Mouse (Mus musculus) embryonic facial prominence, embryonic 10.5 days (tissue): ENCODE measurements at regions not wholly inside any gene's neighbourhood (a gene's known extent, or its start where the extent isn't known, plus 50 kb on each side); places are given as distances from the start of the nearest gene placed in this dataset.

ENCODE experiments used
- DNase-seq: peaks from one replicate; pipeline ENCODE4 v3.0.0-alpha.2; 2017; ENCODE audit warnings: low spot score
- H3K27ac ChIP-seq: fragments of 300-500 bp; sonication (generic); replicated peaks from 2 replicates; pipeline ENCODE4 v1.5.1; 2016; ENCODE audit warnings: mild to moderate bottlenecking
- H3K27me3 ChIP-seq: fragments of 300-500 bp; sonication (generic); replicated peaks from 2 replicates; pipeline ENCODE4 v1.6.1; 2016; ENCODE audit warnings: low read depth, mild to moderate bottlenecking; ENCODE audit not compliant: poor library complexity, severe bottlenecking
- H3K36me3 ChIP-seq: fragments of 300-500 bp; sonication (generic); replicated peaks from 2 replicates; pipeline ENCODE4 v1.6.1; 2016; ENCODE audit warnings: mild to moderate bottlenecking, moderate library complexity
- H3K4me1 ChIP-seq: fragments of 300-500 bp; sonication (generic); 2 replicates; pipeline ENCODE4 v1.6.1; 2016
- H3K4me3 ChIP-seq: fragments of 300-500 bp; sonication (generic); 2 replicates; pipeline ENCODE4 v1.5.1; 2016; ENCODE audit warnings: mild to moderate bottlenecking, moderate library complexity
- H3K9me3 ChIP-seq: fragments of 300-500 bp; sonication (generic); 2 replicates; pipeline ENCODE4 v1.6.1; 2016; ENCODE audit warnings: mild to moderate bottlenecking
- WGBS: fragments of 180-500 bp; shearing (Covaris S2); methylation state at CpG from one replicate; pipeline ENCODE4 v1.1.7; 2016; 5-methylcytosine and 5-hydroxymethylcytosine counted together

GRCm38 (mm10) chr4:127480339-127480738 is 122.4 kb upstream of the Gjb5 start:
- 83% methylated on average over 5 of the region's 5 CpGs for WGBS
- H3K9me3 ChIP-seq = no peaks in the 10 kb centered on the region
- no peak overlapping the region for H3K4me3 ChIP-seq
- no peaks in the 10 kb centered on the region for H3K27me3 ChIP-seq
- H3K36me3 ChIP-seq = no peaks in the 10 kb centered on the region
- H3K4me1 ChIP-seq = peaks cover 14% of the 10 kb centered on the region
- no peak for DNase-seq
- H3K27ac ChIP-seq = no peak overlapping the region

DNA sequence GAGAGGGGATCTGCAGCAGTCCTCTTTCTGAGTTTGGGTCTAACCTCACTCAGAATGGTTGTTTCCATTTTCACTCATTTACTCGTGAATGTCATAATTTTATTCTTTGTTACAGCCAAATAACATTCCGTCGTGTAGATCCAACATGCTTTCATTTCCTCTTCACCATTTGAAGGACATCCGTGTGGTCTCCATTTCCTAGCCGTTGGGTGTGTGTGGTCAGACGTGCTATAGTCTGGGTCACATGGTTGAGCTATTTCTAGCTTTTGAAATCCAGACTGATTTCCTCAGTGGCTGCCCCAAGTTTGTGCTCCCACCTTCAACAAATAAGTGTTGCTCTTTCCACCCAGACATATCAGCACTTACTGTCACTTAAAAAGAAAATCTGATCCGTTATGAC is 111.9 kb upstream of the Gjb5 start:
- H3K4me3 ChIP-seq = no peak overlapping the region
- H3K4me1 ChIP-seq = no peaks in the 10 kb centered on the region
- H3K9me3 ChIP-seq = no peaks in the 10 kb centered on the region
- no peaks in the 10 kb centered on the region for H3K27me3 ChIP-seq
- WGBS = 91% methylated on average over 7 of the region's 7 CpGs
- DNase-seq = no peak
- H3K27ac ChIP-seq = no peak overlapping the region
- H3K36me3 ChIP-seq = no peaks in the 10 kb centered on the region

- H3K4me3 ChIP-seq = no peak overlapping the region
- no peak for DNase-seq
- no peak overlapping the region for H3K27ac ChIP-seq
- H3K4me1 ChIP-seq = no peaks in the 10 kb centered on the region
- no peaks in the 10 kb centered on the region for H3K36me3 ChIP-seq
- WGBS = 94% methylated on average over 11 of the region's 11 CpGs
- H3K9me3 ChIP-seq = peaks cover 9% of the 10 kb centered on the region; the same call in 1 of the 2 replicates
- no peaks in the 10 kb centered on the region for H3K27me3 ChIP-seq
Measured at GRCm38 (mm10) chr4:127454511-127455119, 96.6 kb upstream of the Gjb5 start.

DNA sequence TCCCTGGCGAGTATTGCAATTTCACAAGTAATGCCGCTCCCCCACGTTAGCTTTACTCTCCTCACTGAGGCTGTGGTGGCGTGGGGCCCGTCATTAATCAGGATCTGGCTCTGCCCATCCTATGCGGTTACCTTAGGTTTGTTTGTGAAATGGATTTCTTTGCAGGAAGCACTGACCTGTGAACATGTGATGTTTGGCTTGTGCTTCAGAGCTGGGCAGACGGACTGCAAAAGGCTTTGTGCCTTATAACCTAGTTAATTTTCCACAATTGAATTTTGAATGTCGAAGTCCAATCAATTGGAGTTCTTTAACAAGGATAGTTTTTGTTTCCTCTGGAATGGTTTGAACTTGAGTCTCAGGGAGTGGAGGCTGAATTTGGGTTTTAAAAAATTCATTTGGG is 94.1 kb upstream of the Gjb5 start:
- no peaks in the 10 kb centered on the region for H3K4me1 ChIP-seq
- H3K27me3 ChIP-seq = no peaks in the 10 kb centered on the region
- no peak overlapping the region for H3K27ac ChIP-seq
- no peak for DNase-seq
- WGBS = 73% methylated on average over 8 of the region's 8 CpGs
- H3K9me3 ChIP-seq = peaks cover 5% of the 10 kb centered on the region; the same call in 1 of the 2 replicates
- no peaks in the 10 kb centered on the region for H3K36me3 ChIP-seq
- no peak overlapping the region for H3K4me3 ChIP-seq

- Histone ChIP-seq H3K36me3 (no peaks in the 10 kb centered on the region), H3K4me3 (no peak overlapping the region), H3K27ac (no peak overlapping the region), H3K27me3 (no peaks in the 10 kb centered on the region), H3K4me1 (no peaks in the 10 kb centered on the region), H3K9me3 (no peaks in the 10 kb centered on the region)
- whole genome bisulfite sequencing = 64% methylated on average over 3 of the region's 3 CpGs
- DNase-seq = no peak
Measured at GRCm38 (mm10) chr4:127445300-127445699, 87.3 kb upstream of the Gjb5 start.

DNA sequence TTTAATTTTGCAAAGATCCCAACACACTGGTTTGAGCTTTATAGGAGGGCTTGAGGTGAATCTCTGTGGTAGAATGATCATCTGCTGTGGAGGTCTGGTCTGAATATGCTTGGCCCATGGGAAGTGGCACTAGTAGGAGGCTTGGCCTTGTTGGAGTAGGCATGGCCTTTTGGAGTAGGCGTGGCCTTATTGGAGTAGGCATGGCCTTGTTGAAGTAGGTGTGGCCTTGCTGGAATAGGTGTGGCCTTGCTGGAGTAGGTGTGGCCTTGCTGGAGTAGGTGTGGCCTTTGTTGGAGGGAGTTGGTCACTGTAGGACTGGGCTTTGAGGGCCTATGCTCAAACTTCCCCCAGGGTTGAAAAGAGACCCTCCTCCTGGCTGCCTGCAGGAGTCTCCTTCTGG is 86.1 kb upstream of the Gjb5 start:
- no peaks in the 10 kb centered on the region for H3K9me3 ChIP-seq
- 85% methylated on average over 1 of the region's 1 CpGs for WGBS
- DNase-seq = no peak
- no peaks in the 10 kb centered on the region for H3K27me3 ChIP-seq
- H3K4me3 ChIP-seq = no peak overlapping the region
- H3K36me3 ChIP-seq = no peaks in the 10 kb centered on the region
- H3K4me1 ChIP-seq = no peaks in the 10 kb centered on the region
- no peak overlapping the region for H3K27ac ChIP-seq

- H3K27me3 ChIP-seq = no peaks in the 10 kb centered on the region
- 85% methylated on average over 4 of the region's 4 CpGs for WGBS
Measured at GRCm38 (mm10) chr4:127442001-127442400, 84.0 kb upstream of the Gjb5 start.

GRCm38 (mm10) chr4:127440602-127441001 is 82.6 kb upstream of the Gjb5 start:
- WGBS = 79% methylated on average over 7 of the region's 7 CpGs

More at GRCm38 (mm10) chr4:127442001-127442400, 84.0 kb upstream of the Gjb5 start:
- Histone ChIP-seq H3K27ac (no peak overlapping the region), H3K36me3 (no peaks in the 10 kb centered on the region), H3K4me3 (no peak overlapping the region), H3K4me1 (0 out of 2 replicates have a peak, but pooled peaks cover 3% of the 10 kb centered on the region), H3K9me3 (no peaks in the 10 kb centered on the region)
- no peak for DNase-seq

DNA sequence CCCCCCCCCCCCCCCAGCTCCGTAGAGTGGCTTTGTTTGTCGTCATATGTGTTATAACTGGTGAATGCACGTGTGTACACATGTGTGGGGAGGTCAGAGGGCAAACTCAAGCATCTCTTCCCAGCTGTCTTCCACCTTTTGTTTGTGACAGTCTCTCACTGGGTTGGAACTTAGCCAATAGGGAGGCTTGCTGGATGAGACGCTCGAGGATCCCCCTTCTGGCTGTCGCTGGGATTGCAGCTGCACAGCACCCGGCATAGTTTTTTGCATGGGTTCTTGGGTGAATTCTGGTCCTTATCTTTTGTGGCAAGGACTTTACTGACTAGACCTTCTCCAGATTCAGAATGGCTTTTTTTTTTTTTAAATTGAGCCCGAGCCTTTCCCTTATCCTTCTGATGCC is 77.1 kb upstream of the Gjb5 start:
- Histone ChIP-seq H3K27me3 (0 out of 2 replicates have a peak, but pooled peaks cover 4% of the 10 kb centered on the region), H3K27ac (no peak overlapping the region), H3K9me3 (no peaks in the 10 kb centered on the region), H3K4me3 (peak overlapping the region; percentile 14; the same call in 1 of the 2 replicates), H3K36me3 (no peaks in the 10 kb centered on the region), H3K4me1 (peaks cover 9% of the 10 kb centered on the region)
- DNase-seq = peak; percentile 67
- WGBS = 28% methylated on average over 8 of the region's 8 CpGs

More at GRCm38 (mm10) chr4:127440602-127441001, 82.6 kb upstream of the Gjb5 start:
- Histone ChIP-seq H3K4me1 (0 out of 2 replicates have a peak, but pooled peaks cover 3% of the 10 kb centered on the region), H3K27ac (no peak overlapping the region), H3K36me3 (no peaks in the 10 kb centered on the region), H3K27me3 (no peaks in the 10 kb centered on the region), H3K4me3 (no peak overlapping the region), H3K9me3 (no peaks in the 10 kb centered on the region)
- no peak for DNase-seq

DNA sequence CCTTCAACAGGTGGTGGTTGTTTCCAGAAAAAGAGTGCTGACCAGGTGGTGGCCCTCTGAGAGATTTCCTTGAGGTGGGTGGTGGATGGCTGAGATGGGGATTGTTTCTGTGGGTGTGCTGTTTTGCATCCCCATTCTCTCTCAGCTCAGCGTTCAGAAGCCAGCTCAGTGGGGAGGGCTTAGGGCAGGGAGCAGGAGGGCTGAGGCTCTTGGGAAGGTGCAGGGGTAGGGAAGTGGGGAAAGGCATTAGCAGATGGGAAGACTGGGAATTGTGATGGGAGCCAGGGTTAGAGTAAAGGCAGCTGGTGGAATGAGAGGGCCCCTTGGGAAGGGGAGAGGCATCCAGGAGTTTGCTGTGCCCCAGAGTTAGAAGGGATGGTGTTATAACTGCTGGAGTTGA is 72.3 kb upstream of the Gjb5 start:
- 0 out of 2 replicates have a peak, but pooled peaks cover 4% of the 10 kb centered on the region for H3K27me3 ChIP-seq
- 5% methylated on average over 1 of the region's 1 CpGs for WGBS
- H3K36me3 ChIP-seq = no peaks in the 10 kb centered on the region
- H3K4me3 ChIP-seq = no peak overlapping the region
- DNase-seq = no peak
- H3K27ac ChIP-seq = no peak overlapping the region
- no peaks in the 10 kb centered on the region for H3K9me3 ChIP-seq
- peaks cover 6% of the 10 kb centered on the region for H3K4me1 ChIP-seq

DNA sequence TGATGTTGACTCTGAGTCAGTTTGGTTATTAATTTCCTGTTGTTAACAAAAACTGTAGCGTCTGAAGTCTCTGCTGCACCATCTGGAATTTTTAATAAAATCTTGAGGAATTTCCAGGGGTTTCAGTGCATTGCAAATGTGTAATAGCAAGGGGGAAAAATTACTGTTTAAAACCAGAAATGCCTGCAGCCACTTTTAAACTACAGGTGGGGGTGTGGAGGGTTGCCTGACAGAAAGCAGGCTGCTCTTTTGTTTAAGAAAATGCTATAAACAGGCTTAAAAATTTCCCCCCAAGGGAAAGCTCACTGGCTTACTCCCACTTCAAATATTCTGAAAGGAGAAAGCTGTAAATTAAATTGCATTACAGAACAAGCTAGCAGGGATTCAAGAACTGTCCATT is 71.8 kb upstream of the Gjb5 start:
- H3K9me3 ChIP-seq = no peaks in the 10 kb centered on the region
- H3K27ac ChIP-seq = no peak overlapping the region
- H3K4me3 ChIP-seq = no peak overlapping the region
- no peak for DNase-seq
- WGBS = 81% methylated on average over 1 of the region's 1 CpGs
- H3K4me1 ChIP-seq = peaks cover 6% of the 10 kb centered on the region
- H3K36me3 ChIP-seq = no peaks in the 10 kb centered on the region
- 0 out of 2 replicates have a peak, but pooled peaks cover 4% of the 10 kb centered on the region for H3K27me3 ChIP-seq

DNA sequence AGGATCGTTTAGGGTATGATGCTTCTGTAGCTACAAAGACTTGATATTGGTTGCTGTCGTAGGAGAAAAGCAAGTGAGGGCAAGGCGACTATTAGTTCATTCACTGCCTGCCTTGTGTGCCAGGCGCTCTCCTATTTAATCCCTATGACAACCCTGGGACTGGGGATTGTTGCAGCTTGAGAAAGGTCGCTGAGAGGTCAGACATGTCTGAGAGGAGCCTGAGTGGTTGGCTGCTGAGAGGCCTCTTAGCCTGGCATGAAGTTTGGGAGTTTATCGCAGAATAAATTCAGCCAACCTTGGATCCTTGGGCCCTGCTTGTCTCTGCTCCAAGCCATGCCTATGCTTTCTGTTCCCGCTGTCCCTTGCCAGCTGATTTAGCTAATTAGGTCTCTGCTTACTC is 65.9 kb upstream of the Gjb5 start:
- DNase-seq = no peak
- no peak overlapping the region for H3K27ac ChIP-seq

GRCm38 (mm10) chr4:127421927-127422450 is 64.0 kb upstream of the Gjb5 start:
- H3K27ac ChIP-seq = no peak overlapping the region
- H3K27me3 ChIP-seq = peaks cover 13% of the 10 kb centered on the region; the same call in 1 of the 2 replicates
- H3K36me3 ChIP-seq = no peaks in the 10 kb centered on the region
- WGBS = 89% methylated on average over 6 of the region's 6 CpGs
- no peaks in the 10 kb centered on the region for H3K9me3 ChIP-seq
- H3K4me3 ChIP-seq = no peak overlapping the region
- no peak for DNase-seq
- peaks cover 20% of the 10 kb centered on the region for H3K4me1 ChIP-seq

More for the DNA sequence above, 65.9 kb upstream of the Gjb5 start:
- Histone ChIP-seq H3K4me1 (peaks cover 16% of the 10 kb centered on the region), H3K9me3 (no peaks in the 10 kb centered on the region), H3K4me3 (no peak overlapping the region), H3K27me3 (peaks cover 7% of the 10 kb centered on the region; the same call in 1 of the 2 replicates), H3K36me3 (no peaks in the 10 kb centered on the region)
- 71% methylated on average over 7 of the region's 7 CpGs for WGBS
